Mouse (Mus musculus) layer of hippocampus, adult 9-10 months (tissue): ENCODE measurements around the gene Fbxl17.

Experiments used
- DNase-seq: peaks from one replicate; pipeline ENCODE4 v3.0.0; 2022; ENCODE audit warnings: low spot score

Gene Fbxl17

GRCm38 (mm10) chr17:63326227-63326626 is 173.6 kb downstream of the Fbxl17 start:
- no peak for DNase-seq

GRCm38 (mm10) chr17:63324672-63325071 is 175.1 kb downstream of the Fbxl17 start:
- no peak for DNase-seq

GRCm38 (mm10) chr17:63324039-63324438 is 175.8 kb downstream of the Fbxl17 start:
- peak; percentile 71 for DNase-seq

GRCm38 (mm10) chr17:63322846-63323245 is 177.0 kb downstream of the Fbxl17 start:
- no peak for DNase-seq

GRCm38 (mm10) chr17:63321290-63321689 is 178.5 kb downstream of the Fbxl17 start:
- DNase-seq: no peak

- DNase-seq: no peak
Observed at GRCm38 (mm10) chr17:63317518-63317917, 182.3 kb downstream of the Fbxl17 start.

- DNase-seq: no peak
Observed at GRCm38 (mm10) chr17:63315646-63316480, 184.0 kb downstream of the Fbxl17 start.

GRCm38 (mm10) chr17:63312804-63313203 is 187.0 kb downstream of the Fbxl17 start:
- no peak for DNase-seq

DNA sequence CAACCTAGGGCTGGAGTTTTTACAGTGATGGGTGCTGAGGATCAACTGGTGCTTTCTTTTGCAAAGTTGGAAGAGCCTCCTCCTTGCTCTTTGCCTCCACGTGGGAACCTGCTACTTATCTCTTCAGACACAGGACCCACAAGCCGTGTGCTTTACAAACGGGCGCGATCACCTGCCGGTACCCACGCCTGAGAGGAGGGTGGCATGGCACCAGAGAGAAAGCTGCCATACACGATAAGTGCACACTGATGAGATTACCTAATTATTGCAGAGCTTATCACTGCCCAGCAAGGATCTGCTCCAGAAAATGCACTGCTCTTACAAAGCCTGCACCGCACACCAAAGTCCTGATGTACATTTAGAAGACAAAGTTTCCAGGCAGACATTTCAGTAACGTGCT is 187.5 kb downstream of the Fbxl17 start:
- DNase-seq: no peak

DNA sequence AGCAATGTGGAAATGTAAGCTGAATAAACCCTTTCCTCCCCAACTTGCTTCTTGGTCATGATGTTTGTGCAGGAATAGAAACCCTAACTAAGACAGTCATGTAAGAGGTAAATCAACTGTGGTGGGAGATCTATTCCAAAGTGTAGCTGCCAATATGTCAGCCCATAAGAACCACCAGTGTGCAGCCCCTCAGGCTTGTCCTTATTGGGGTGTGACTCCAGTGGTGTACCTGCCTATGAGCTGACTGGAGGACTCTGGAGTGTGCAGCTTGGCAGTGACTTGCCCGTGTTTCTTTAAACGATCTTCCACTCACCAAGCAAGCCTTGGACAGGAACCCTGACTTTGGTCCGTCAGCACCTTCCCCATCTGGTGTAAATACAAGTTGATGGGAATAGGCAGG is 188.2 kb downstream of the Fbxl17 start:
- no peak for DNase-seq

GRCm38 (mm10) chr17:63310021-63310420 is 189.8 kb downstream of the Fbxl17 start:
- no peak for DNase-seq

GRCm38 (mm10) chr17:63303862-63304261 is 196.0 kb downstream of the Fbxl17 start:
- DNase-seq: no peak

GRCm38 (mm10) chr17:63301822-63302393 is 197.9 kb downstream of the Fbxl17 start:
- DNase-seq: no peak

GRCm38 (mm10) chr17:63295471-63295870 is 204.3 kb downstream of the Fbxl17 start:
- DNase-seq: no peak

DNA sequence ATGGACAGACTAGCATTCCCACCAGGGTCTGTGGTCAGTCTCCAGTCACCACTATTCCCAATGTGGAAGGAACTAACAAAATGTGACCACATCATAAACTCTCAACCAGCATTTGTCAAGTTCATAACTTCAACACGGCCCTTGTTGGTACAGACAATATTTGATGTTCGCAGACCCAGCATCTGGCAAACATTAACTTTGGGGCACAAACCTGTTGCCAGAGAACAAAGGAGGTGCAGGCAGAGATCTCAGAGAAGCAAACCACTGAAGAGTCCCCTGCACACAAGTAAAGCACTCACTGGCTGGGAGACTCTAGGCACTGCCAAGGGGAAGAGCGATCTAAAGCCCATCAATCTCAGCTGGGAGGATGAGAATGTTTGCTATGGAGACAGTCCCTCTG is 204.9 kb downstream of the Fbxl17 start:
- no peak for DNase-seq

GRCm38 (mm10) chr17:63293979-63294378 is 205.8 kb downstream of the Fbxl17 start:
- DNase-seq: no peak

DNA sequence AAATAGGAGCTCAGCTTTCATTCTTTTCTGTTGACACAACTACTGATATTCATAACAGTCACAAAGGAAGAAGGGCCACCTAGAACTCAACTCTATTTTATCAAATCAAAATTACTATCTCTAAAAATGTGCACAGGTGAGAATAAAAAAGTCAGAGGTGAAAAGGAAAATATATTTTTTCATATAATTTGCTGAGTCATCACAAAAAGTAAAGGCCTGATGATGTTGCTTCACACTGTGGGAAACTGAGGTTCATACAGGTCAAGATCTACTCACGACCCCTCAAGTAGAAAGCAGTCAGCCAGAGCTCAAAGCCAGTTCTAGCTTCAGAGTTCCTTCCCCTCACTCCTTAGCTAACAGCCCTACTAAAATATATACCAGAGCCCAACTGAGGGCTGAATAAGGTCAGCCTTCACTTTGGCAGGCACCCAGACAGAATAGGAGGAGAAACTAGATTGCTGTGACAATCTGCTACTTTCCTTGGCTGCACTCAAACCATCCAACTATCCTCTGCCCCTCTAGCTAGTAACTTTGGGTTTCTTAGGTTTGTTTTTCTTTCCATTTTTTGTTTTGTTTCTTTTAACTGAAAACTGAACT is 210.4 kb downstream of the Fbxl17 start:
- DNase-seq: no peak

DNA sequence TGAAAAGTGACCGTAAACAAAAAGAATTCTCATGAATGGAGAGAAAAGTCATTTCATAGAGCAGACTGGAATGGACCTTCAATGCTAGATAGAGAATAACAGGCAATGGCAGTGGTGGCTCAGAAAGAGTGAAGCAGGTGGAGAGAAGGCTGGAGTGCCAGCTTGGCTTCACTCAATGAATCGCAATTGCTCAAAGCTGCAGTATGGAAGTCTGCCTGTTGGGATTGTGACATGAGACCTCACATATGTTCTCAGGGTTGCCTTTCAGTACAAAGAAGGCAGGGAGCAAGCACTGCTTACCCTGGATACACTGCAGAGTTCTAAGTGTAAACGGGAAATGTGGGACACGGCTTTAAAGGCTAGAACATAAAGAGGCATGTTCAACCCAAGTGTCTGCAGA is 211.0 kb downstream of the Fbxl17 start:
- DNase-seq: no peak

DNA sequence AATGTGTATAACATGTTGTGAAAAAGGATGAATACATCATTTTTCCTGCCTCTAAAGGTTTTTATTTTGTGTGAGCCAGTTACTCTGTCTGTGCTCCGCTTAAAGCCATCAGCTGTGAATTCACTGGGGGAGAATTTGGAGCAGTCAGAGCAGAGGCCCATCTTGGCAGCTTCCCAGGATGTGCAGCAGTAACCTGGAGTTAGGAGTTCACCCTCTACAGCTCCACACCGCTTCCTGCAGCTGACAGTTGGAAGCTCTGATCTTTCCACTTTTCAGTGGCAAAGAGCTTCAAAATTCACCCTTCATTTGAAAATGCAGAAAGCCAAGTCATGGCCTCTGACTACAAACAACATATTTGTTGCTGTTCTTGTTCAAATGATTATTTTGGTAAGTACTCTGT is 212.4 kb downstream of the Fbxl17 start:
- no peak for DNase-seq

- peak; percentile 63 for DNase-seq
Observed at GRCm38 (mm10) chr17:63285265-63285939, 214.4 kb downstream of the Fbxl17 start.

DNA sequence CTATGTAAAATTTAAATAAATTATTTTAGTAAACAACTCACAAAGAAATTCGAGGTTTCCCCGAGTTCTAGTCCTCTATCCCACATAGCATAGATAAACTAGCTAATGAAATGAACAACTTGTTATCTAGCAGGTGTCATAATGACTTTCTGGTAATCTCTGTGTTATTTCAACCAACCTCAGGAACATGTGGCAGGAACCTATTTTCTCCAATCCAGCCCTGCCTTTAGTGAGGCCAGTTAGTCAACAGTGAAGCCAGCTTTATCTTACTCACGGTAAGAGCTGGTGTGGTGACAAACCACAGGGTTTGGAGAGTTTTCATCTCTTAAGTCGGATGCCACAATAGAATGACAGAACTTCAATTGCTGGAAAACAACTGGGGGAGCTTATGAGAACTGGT is 215.7 kb downstream of the Fbxl17 start:
- no peak for DNase-seq

- DNase-seq: no peak
Observed at GRCm38 (mm10) chr17:63282004-63282403, 217.8 kb downstream of the Fbxl17 start.

DNA sequence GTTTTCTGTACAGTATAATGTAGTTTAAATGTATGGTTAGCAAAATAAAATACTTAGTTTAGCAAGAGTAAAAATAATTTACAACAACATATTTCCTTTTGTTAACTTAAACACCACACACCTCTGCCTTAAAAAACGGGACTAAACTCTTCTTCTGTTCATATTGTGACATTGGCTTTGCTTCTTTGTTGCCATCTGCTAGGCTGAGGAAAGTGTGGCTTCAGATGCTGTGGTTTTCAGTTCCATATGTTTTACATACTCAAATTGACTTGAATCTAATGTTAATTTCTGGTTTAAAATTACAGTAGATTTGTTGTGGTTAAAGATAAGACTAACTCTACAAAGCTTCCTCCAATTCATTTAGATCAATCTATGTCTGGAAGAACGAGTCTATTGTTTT is 218.8 kb downstream of the Fbxl17 start:
- DNase-seq: peak; percentile 25
